Mouse (Mus musculus): Measurements from ENCODE around the gene Irgm2. TPM values are rescaled to one million over a fixed set of nuclear protein-coding genes. Genes with fewer than 3 reads are reported as not detected.

The Irgm2 gene
- polyA plus RNA-seq, 1 experiment from 2014 or later, result 0.51 TPM

GRCm38 (mm10) chr11:58238840-58239791, 39.7 kb downstream of the Irgm2 start:
- Histone ChIP-seq H3K4me3 (replicated peaks) (peak overlapping the region; percentile 39), H3K27me3 (peaks cover 6% of the 10 kb centered on the region; the same call in 1 of the 2 replicates), H3K4me1 (peaks cover 8% of the 10 kb centered on the region; the same call in 1 of the 2 replicates), H3K27ac (no peak overlapping the region), H3K9me3 (no peaks in the 10 kb centered on the region), H3K9ac (0 out of 2 replicates have a peak overlapping the region, but pooled peaks have one; percentile 41), H3K36me3 (replicated peaks) (no peaks in the 10 kb centered on the region), H3K4me2 (peak overlapping the region; percentile 64)
- peak; percentile 86 for ATAC-seq (ENCODE audit: low FRiP score)
- WGBS, result under 1% methylated on average over 37 of the region's 37 CpGs

GRCm38 (mm10) chr11:58247294-58247693, 47.9 kb downstream of the Irgm2 start:
- no peak overlapping the region for H3K9ac ChIP-seq
- no peak for ATAC-seq (ENCODE audit: low FRiP score)
- H3K9me3 ChIP-seq, result no peaks in the 10 kb centered on the region
- H3K27me3 ChIP-seq, result no peaks in the 10 kb centered on the region; the same call in 1 of the 2 replicates
- H3K4me2 ChIP-seq, result no peak overlapping the region
- no peaks in the 10 kb centered on the region for H3K4me1 ChIP-seq
- no peaks in the 10 kb centered on the region for H3K36me3 ChIP-seq (replicated peaks)
- WGBS, result 45% methylated on average over 4 of the region's 4 CpGs
- no peak overlapping the region for H3K4me3 ChIP-seq (replicated peaks)
- no peak overlapping the region for H3K27ac ChIP-seq

GRCm38 (mm10) chr11:58249203-58249981, 50.0 kb downstream of the Irgm2 start:
- no peak for ATAC-seq (ENCODE audit: low FRiP score)
- no peak overlapping the region for H3K9ac ChIP-seq
- WGBS, result 87% methylated on average over 7 of the region's 7 CpGs
- H3K4me3 ChIP-seq (replicated peaks), result no peak overlapping the region
- H3K36me3 ChIP-seq (replicated peaks), result no peaks in the 10 kb centered on the region
- no peaks in the 10 kb centered on the region for H3K4me1 ChIP-seq
- H3K27ac ChIP-seq, result no peak overlapping the region
- H3K9me3 ChIP-seq, result no peaks in the 10 kb centered on the region
- H3K27me3 ChIP-seq, result no peaks in the 10 kb centered on the region
- no peak overlapping the region for H3K4me2 ChIP-seq

- H3K9ac ChIP-seq, result no peak overlapping the region
- no peaks in the 10 kb centered on the region for H3K36me3 ChIP-seq (replicated peaks)
- no peaks in the 10 kb centered on the region for H3K27me3 ChIP-seq
- no peak overlapping the region for H3K27ac ChIP-seq
- WGBS, result 76% methylated on average over 5 of the region's 5 CpGs
- no peak for ATAC-seq (ENCODE audit: low FRiP score)
- no peak overlapping the region for H3K4me2 ChIP-seq
- no peak overlapping the region for H3K4me3 ChIP-seq (replicated peaks)
- no peaks in the 10 kb centered on the region for H3K9me3 ChIP-seq
- H3K4me1 ChIP-seq, result no peaks in the 10 kb centered on the region
These were observed 51.1 kb downstream of the Irgm2 start for GRCm38 (mm10) chr11:58250550-58250949.

- H3K4me3 ChIP-seq (replicated peaks), result no peak overlapping the region
- no peaks in the 10 kb centered on the region for H3K4me1 ChIP-seq
- no peak overlapping the region for H3K4me2 ChIP-seq
- no peak overlapping the region for H3K9ac ChIP-seq
- ATAC-seq (ENCODE audit: low FRiP score), result no peak
- 92% methylated on average over 3 of the region's 3 CpGs for WGBS
- no peak overlapping the region for H3K27ac ChIP-seq
- no peaks in the 10 kb centered on the region for H3K9me3 ChIP-seq
- H3K27me3 ChIP-seq, result no peaks in the 10 kb centered on the region
- no peaks in the 10 kb centered on the region for H3K36me3 ChIP-seq (replicated peaks)
These were observed 55.0 kb downstream of the Irgm2 start for GRCm38 (mm10) chr11:58254411-58254810.

- no peak for ATAC-seq (ENCODE audit: low FRiP score)
- Histone ChIP-seq H3K9me3 (no peaks in the 10 kb centered on the region), H3K9ac (no peak overlapping the region), H3K4me3 (replicated peaks) (no peak overlapping the region), H3K4me2 (no peak overlapping the region), H3K27me3 (no peaks in the 10 kb centered on the region), H3K27ac (no peak overlapping the region), H3K36me3 (replicated peaks) (no peaks in the 10 kb centered on the region), H3K4me1 (no peaks in the 10 kb centered on the region)
- 80% methylated on average over 5 of the region's 5 CpGs for whole genome bisulfite sequencing
These were observed 58.4 kb downstream of the Irgm2 start for GRCm38 (mm10) chr11:58257816-58258215.

- Histone ChIP-seq H3K9ac (no peak overlapping the region), H3K4me2 (no peak overlapping the region), H3K27ac (no peak overlapping the region), H3K4me3 (replicated peaks) (no peak overlapping the region), H3K27me3 (no peaks in the 10 kb centered on the region), H3K4me1 (no peaks in the 10 kb centered on the region), H3K36me3 (replicated peaks) (no peaks in the 10 kb centered on the region), H3K9me3 (no peaks in the 10 kb centered on the region)
- WGBS, result 94% methylated on average over 4 of the region's 4 CpGs
- ATAC-seq (ENCODE audit: low FRiP score), result no peak
These were observed 60.7 kb downstream of the Irgm2 start for GRCm38 (mm10) chr11:58260156-58260555.

GRCm38 (mm10) chr11:58261826-58262225, 62.4 kb downstream of the Irgm2 start:
- Histone ChIP-seq H3K4me3 (replicated peaks) (no peak overlapping the region), H3K27ac (no peak overlapping the region), H3K4me2 (no peak overlapping the region), H3K27me3 (no peaks in the 10 kb centered on the region), H3K36me3 (replicated peaks) (no peaks in the 10 kb centered on the region), H3K9me3 (no peaks in the 10 kb centered on the region), H3K4me1 (no peaks in the 10 kb centered on the region), H3K9ac (no peak overlapping the region)
- 86% methylated on average over 4 of the region's 4 CpGs for WGBS
- ATAC-seq (ENCODE audit: low FRiP score), result no peak

- H3K4me2 ChIP-seq, result no peak overlapping the region
- no peak overlapping the region for H3K27ac ChIP-seq
- H3K36me3 ChIP-seq (replicated peaks), result no peaks in the 10 kb centered on the region
- no peaks in the 10 kb centered on the region for H3K27me3 ChIP-seq
- no peaks in the 10 kb centered on the region for H3K4me1 ChIP-seq
- H3K4me3 ChIP-seq (replicated peaks), result no peak overlapping the region
- WGBS, result 94% methylated on average over 3 of the region's 3 CpGs
- no peaks in the 10 kb centered on the region for H3K9me3 ChIP-seq
- ATAC-seq (ENCODE audit: low FRiP score), result no peak
- no peak overlapping the region for H3K9ac ChIP-seq
These were observed 62.9 kb downstream of the Irgm2 start for GRCm38 (mm10) chr11:58262336-58262735.

- no peak overlapping the region for H3K4me2 ChIP-seq
- no peak overlapping the region for H3K9ac ChIP-seq
- no peak overlapping the region for H3K4me3 ChIP-seq (replicated peaks)
- 78% methylated on average over 2 of the region's 2 CpGs for WGBS
- ATAC-seq (ENCODE audit: low FRiP score), result no peak
- H3K4me1 ChIP-seq, result no peaks in the 10 kb centered on the region
- no peak overlapping the region for H3K27ac ChIP-seq
- no peaks in the 10 kb centered on the region for H3K36me3 ChIP-seq (replicated peaks)
- no peaks in the 10 kb centered on the region for H3K27me3 ChIP-seq
- no peaks in the 10 kb centered on the region for H3K9me3 ChIP-seq
These were observed 64.1 kb downstream of the Irgm2 start for GRCm38 (mm10) chr11:58263516-58263915.

- 86% methylated on average over 9 of the region's 9 CpGs for WGBS
- no peaks in the 10 kb centered on the region for H3K27me3 ChIP-seq
- H3K4me1 ChIP-seq, result no peaks in the 10 kb centered on the region
- H3K4me3 ChIP-seq (replicated peaks), result no peak overlapping the region
- no peaks in the 10 kb centered on the region for H3K9me3 ChIP-seq
- no peak overlapping the region for H3K9ac ChIP-seq
- no peak for ATAC-seq (ENCODE audit: low FRiP score)
- H3K36me3 ChIP-seq (replicated peaks), result no peaks in the 10 kb centered on the region
- no peak overlapping the region for H3K4me2 ChIP-seq
- H3K27ac ChIP-seq, result no peak overlapping the region
These were observed 65.1 kb downstream of the Irgm2 start for GRCm38 (mm10) chr11:58264546-58264945.

- H3K27me3 ChIP-seq, result no peaks in the 10 kb centered on the region
- H3K4me2 ChIP-seq, result no peak overlapping the region
- no peak overlapping the region for H3K9ac ChIP-seq
- H3K36me3 ChIP-seq (replicated peaks), result no peaks in the 10 kb centered on the region
- H3K4me3 ChIP-seq (replicated peaks), result no peak overlapping the region
- H3K4me1 ChIP-seq, result no peaks in the 10 kb centered on the region
- 91% methylated on average over 3 of the region's 3 CpGs for WGBS
- no peak overlapping the region for H3K27ac ChIP-seq
- ATAC-seq (ENCODE audit: low FRiP score), result no peak
- H3K9me3 ChIP-seq, result no peaks in the 10 kb centered on the region
These were observed 68.9 kb downstream of the Irgm2 start for GRCm38 (mm10) chr11:58268285-58268684.
